Mouse (Mus musculus): Measurements from ENCODE around the gene 1700056E22Rik. TPM values are rescaled to one million over a fixed set of nuclear protein-coding genes. Genes with fewer than 3 reads are reported as not detected.

Gene 1700056E22Rik
- polyA plus RNA-seq, 1 experiment from 2014 or later = 1.1 TPM

- H3K4me3 ChIP-seq (ENCODE audit: low read length) = no peak overlapping the region
- H3K36me3 ChIP-seq (ENCODE audit: control insufficient read depth, insufficient read depth, low read length) = no peaks in the 10 kb centered on the region
- no peak overlapping the region for H3K9ac ChIP-seq (ENCODE audit: low read depth, low read length)
- H3K27me3 ChIP-seq (replicated peaks; ENCODE audit: control insufficient read depth, insufficient read depth, low read length) = no peaks in the 10 kb centered on the region
- H3K27ac ChIP-seq (ENCODE audit: low read depth, low read length) = no peak overlapping the region
- H3K9me3 ChIP-seq (ENCODE audit: control insufficient read depth, low read length) = no peaks in the 10 kb centered on the region
- ATAC-seq = no peak
- H3K4me2 ChIP-seq (ENCODE audit: low read length) = no peak overlapping the region
- WGBS = 81% methylated on average over 2 of the region's 2 CpGs
- H3K4me1 ChIP-seq (ENCODE audit: control insufficient read depth, insufficient read depth, low read depth, low read length) = no peaks in the 10 kb centered on the region
Measured at GRCm38 (mm10) chr1:184054176-184054575, 20.1 kb upstream of the 1700056E22Rik start.

GRCm38 (mm10) chr1:184053711-184054110 lies 19.6 kb upstream of the 1700056E22Rik start:
- Histone ChIP-seq H3K4me2 (ENCODE audit: low read length) (no peak overlapping the region), H3K27me3 (replicated peaks; ENCODE audit: control insufficient read depth, insufficient read depth, low read length) (no peaks in the 10 kb centered on the region), H3K9me3 (ENCODE audit: control insufficient read depth, low read length) (no peaks in the 10 kb centered on the region), H3K9ac (ENCODE audit: low read depth, low read length) (no peak overlapping the region), H3K4me1 (ENCODE audit: control insufficient read depth, insufficient read depth, low read depth, low read length) (no peaks in the 10 kb centered on the region), H3K36me3 (ENCODE audit: control insufficient read depth, insufficient read depth, low read length) (no peaks in the 10 kb centered on the region), H3K27ac (ENCODE audit: low read depth, low read length) (no peak overlapping the region), H3K4me3 (ENCODE audit: low read length) (no peak overlapping the region)
- WGBS = 86% methylated on average over 4 of the region's 4 CpGs
- ATAC-seq = no peak

- no peaks in the 10 kb centered on the region for H3K9me3 ChIP-seq (ENCODE audit: control insufficient read depth, low read length)
- no peak overlapping the region for H3K9ac ChIP-seq (ENCODE audit: low read depth, low read length)
- H3K4me3 ChIP-seq (ENCODE audit: low read length) = no peak overlapping the region
- H3K4me1 ChIP-seq (ENCODE audit: control insufficient read depth, insufficient read depth, low read depth, low read length) = no peaks in the 10 kb centered on the region
- H3K27me3 ChIP-seq (replicated peaks; ENCODE audit: control insufficient read depth, insufficient read depth, low read length) = no peaks in the 10 kb centered on the region
- H3K27ac ChIP-seq (ENCODE audit: low read depth, low read length) = no peak overlapping the region
- WGBS = 86% methylated on average over 4 of the region's 4 CpGs
- no peak overlapping the region for H3K4me2 ChIP-seq (ENCODE audit: low read length)
- H3K36me3 ChIP-seq (ENCODE audit: control insufficient read depth, insufficient read depth, low read length) = no peaks in the 10 kb centered on the region
- no peak for ATAC-seq
Measured at GRCm38 (mm10) chr1:184053141-184053540, 19.0 kb upstream of the 1700056E22Rik start.

- Histone ChIP-seq H3K9ac (ENCODE audit: low read depth, low read length) (no peak overlapping the region), H3K27ac (ENCODE audit: low read depth, low read length) (no peak overlapping the region), H3K9me3 (ENCODE audit: control insufficient read depth, low read length) (no peaks in the 10 kb centered on the region), H3K4me1 (ENCODE audit: control insufficient read depth, insufficient read depth, low read depth, low read length) (no peaks in the 10 kb centered on the region), H3K4me2 (ENCODE audit: low read length) (no peak overlapping the region), H3K27me3 (replicated peaks; ENCODE audit: control insufficient read depth, insufficient read depth, low read length) (no peaks in the 10 kb centered on the region), H3K4me3 (ENCODE audit: low read length) (no peak overlapping the region), H3K36me3 (ENCODE audit: control insufficient read depth, insufficient read depth, low read length) (no peaks in the 10 kb centered on the region)
- no peak for ATAC-seq
- 77% methylated on average over 4 of the region's 4 CpGs for WGBS
Measured at GRCm38 (mm10) chr1:184052331-184052730, 18.2 kb upstream of the 1700056E22Rik start.

GRCm38 (mm10) chr1:184051824-184052223 lies 17.7 kb upstream of the 1700056E22Rik start:
- Histone ChIP-seq H3K36me3 (ENCODE audit: control insufficient read depth, insufficient read depth, low read length) (no peaks in the 10 kb centered on the region), H3K4me1 (ENCODE audit: control insufficient read depth, insufficient read depth, low read depth, low read length) (no peaks in the 10 kb centered on the region), H3K27ac (ENCODE audit: low read depth, low read length) (no peak overlapping the region), H3K27me3 (replicated peaks; ENCODE audit: control insufficient read depth, insufficient read depth, low read length) (no peaks in the 10 kb centered on the region), H3K4me2 (ENCODE audit: low read length) (no peak overlapping the region), H3K9me3 (ENCODE audit: control insufficient read depth, low read length) (no peaks in the 10 kb centered on the region), H3K9ac (ENCODE audit: low read depth, low read length) (no peak overlapping the region), H3K4me3 (ENCODE audit: low read length) (no peak overlapping the region)
- no peak for ATAC-seq
- 34% methylated on average over 6 of the region's 6 CpGs for WGBS

GRCm38 (mm10) chr1:184051286-184051685 lies 17.2 kb upstream of the 1700056E22Rik start:
- Histone ChIP-seq H3K27me3 (replicated peaks; ENCODE audit: control insufficient read depth, insufficient read depth, low read length) (no peaks in the 10 kb centered on the region), H3K9ac (ENCODE audit: low read depth, low read length) (no peak overlapping the region), H3K4me1 (ENCODE audit: control insufficient read depth, insufficient read depth, low read depth, low read length) (no peaks in the 10 kb centered on the region), H3K4me2 (ENCODE audit: low read length) (no peak overlapping the region), H3K4me3 (ENCODE audit: low read length) (no peak overlapping the region), H3K27ac (ENCODE audit: low read depth, low read length) (no peak overlapping the region), H3K9me3 (ENCODE audit: control insufficient read depth, low read length) (no peaks in the 10 kb centered on the region), H3K36me3 (ENCODE audit: control insufficient read depth, insufficient read depth, low read length) (no peaks in the 10 kb centered on the region)
- 80% methylated on average over 1 of the region's 1 CpGs for WGBS
- ATAC-seq = no peak

GRCm38 (mm10) chr1:184048675-184049418 lies 14.7 kb upstream of the 1700056E22Rik start:
- no peak overlapping the region for H3K27ac ChIP-seq (ENCODE audit: low read depth, low read length)
- no peaks in the 10 kb centered on the region for H3K4me1 ChIP-seq (ENCODE audit: control insufficient read depth, insufficient read depth, low read depth, low read length)
- no peaks in the 10 kb centered on the region for H3K27me3 ChIP-seq (replicated peaks; ENCODE audit: control insufficient read depth, insufficient read depth, low read length)
- H3K9ac ChIP-seq (ENCODE audit: low read depth, low read length) = no peak overlapping the region
- WGBS = 81% methylated on average over 10 of the region's 10 CpGs
- H3K4me2 ChIP-seq (ENCODE audit: low read length) = no peak overlapping the region
- H3K4me3 ChIP-seq (ENCODE audit: low read length) = no peak overlapping the region
- H3K9me3 ChIP-seq (ENCODE audit: control insufficient read depth, low read length) = no peaks in the 10 kb centered on the region
- H3K36me3 ChIP-seq (ENCODE audit: control insufficient read depth, insufficient read depth, low read length) = no peaks in the 10 kb centered on the region
- no peak for ATAC-seq

- no peak overlapping the region for H3K4me2 ChIP-seq (ENCODE audit: low read length)
- H3K27ac ChIP-seq (ENCODE audit: low read depth, low read length) = no peak overlapping the region
- no peak for ATAC-seq
- H3K4me3 ChIP-seq (ENCODE audit: low read length) = no peak overlapping the region
- H3K36me3 ChIP-seq (ENCODE audit: control insufficient read depth, insufficient read depth, low read length) = no peaks in the 10 kb centered on the region
- 91% methylated on average over 9 of the region's 9 CpGs for WGBS
- no peak overlapping the region for H3K9ac ChIP-seq (ENCODE audit: low read depth, low read length)
- no peaks in the 10 kb centered on the region for H3K9me3 ChIP-seq (ENCODE audit: control insufficient read depth, low read length)
- H3K4me1 ChIP-seq (ENCODE audit: control insufficient read depth, insufficient read depth, low read depth, low read length) = no peaks in the 10 kb centered on the region
- no peaks in the 10 kb centered on the region for H3K27me3 ChIP-seq (replicated peaks; ENCODE audit: control insufficient read depth, insufficient read depth, low read length)
Measured at GRCm38 (mm10) chr1:184047818-184048217, 13.7 kb upstream of the 1700056E22Rik start.

- H3K4me3 ChIP-seq (ENCODE audit: low read length) = no peak overlapping the region
- H3K4me2 ChIP-seq (ENCODE audit: low read length) = no peak overlapping the region
- H3K27ac ChIP-seq (ENCODE audit: low read depth, low read length) = no peak overlapping the region
- ATAC-seq = no peak
- H3K36me3 ChIP-seq (ENCODE audit: control insufficient read depth, insufficient read depth, low read length) = no peaks in the 10 kb centered on the region
- H3K27me3 ChIP-seq (replicated peaks; ENCODE audit: control insufficient read depth, insufficient read depth, low read length) = no peaks in the 10 kb centered on the region
- H3K4me1 ChIP-seq (ENCODE audit: control insufficient read depth, insufficient read depth, low read depth, low read length) = no peaks in the 10 kb centered on the region; the same call in 1 of the 2 replicates
- no peaks in the 10 kb centered on the region for H3K9me3 ChIP-seq (ENCODE audit: control insufficient read depth, low read length)
- WGBS = 67% methylated on average over 6 of the region's 6 CpGs
- no peak overlapping the region for H3K9ac ChIP-seq (ENCODE audit: low read depth, low read length)
Measured at GRCm38 (mm10) chr1:184046070-184046677, 12.1 kb upstream of the 1700056E22Rik start.
